Mouse (Mus musculus) olfactory bulb, adult 2 months (tissue): ENCODE results near the gene Fhit. TPM values are rescaled to one million over a fixed set of nuclear protein-coding genes. Genes with fewer than 3 reads are reported as not detected.

Experiments used
- H3K27ac ChIP-seq: fragments of 200-500 bp; 2 replicates; pipeline ENCODE4 v1.5.1; 2012; ENCODE audit warnings: low read depth, low read length; ENCODE audit not compliant: insufficient read depth
- H3K4me1 ChIP-seq: fragments of 200-500 bp; 2 replicates; pipeline ENCODE4 v1.6.1; 2012; ENCODE audit warnings: low read length; ENCODE audit not compliant: control insufficient read depth, insufficient read depth
- H3K4me3 ChIP-seq: fragments of 200-500 bp; 2 replicates; pipeline ENCODE4 v1.5.1; 2012; ENCODE audit warnings: mild to moderate bottlenecking, low read depth, low read length, moderate library complexity; ENCODE audit not compliant: insufficient read depth
- CTCF ChIP-seq: fragments of 200-500 bp; IDR thresholded peaks from 2 replicates; pipeline ENCODE4 v1.5.1; 2012; ENCODE audit warnings: low read depth, mild to moderate bottlenecking, low read length, moderate library complexity; ENCODE audit not compliant: insufficient read depth
- POLR2A ChIP-seq: fragments of 200-500 bp; IDR thresholded peaks from 2 replicates; pipeline ENCODE4 v1.6.1; 2012; ENCODE audit warnings: mild to moderate bottlenecking, low read depth, low read length, moderate library complexity; ENCODE audit not compliant: insufficient read depth
- WGBS: fragments of 180-500 bp; shearing (Covaris S2); methylation state at CpG from one replicate; pipeline ENCODE4 v1.1.7; 2018; 5-methylcytosine and 5-hydroxymethylcytosine counted together
- polyA plus RNA-seq: library from polyadenylated mRNA; stranded (reverse); fragments of >200 nt; gene quantifications from 2 replicates; pipeline ENCODE4 v1.2.4, GENCODE M21; 2012; ENCODE audit warnings: low replicate concordance; ENCODE audit not compliant: missing spikeins, insufficient read depth, insufficient read length

Gene Fhit
- polyA plus RNA-seq, 1 experiment: not detected

DNA sequence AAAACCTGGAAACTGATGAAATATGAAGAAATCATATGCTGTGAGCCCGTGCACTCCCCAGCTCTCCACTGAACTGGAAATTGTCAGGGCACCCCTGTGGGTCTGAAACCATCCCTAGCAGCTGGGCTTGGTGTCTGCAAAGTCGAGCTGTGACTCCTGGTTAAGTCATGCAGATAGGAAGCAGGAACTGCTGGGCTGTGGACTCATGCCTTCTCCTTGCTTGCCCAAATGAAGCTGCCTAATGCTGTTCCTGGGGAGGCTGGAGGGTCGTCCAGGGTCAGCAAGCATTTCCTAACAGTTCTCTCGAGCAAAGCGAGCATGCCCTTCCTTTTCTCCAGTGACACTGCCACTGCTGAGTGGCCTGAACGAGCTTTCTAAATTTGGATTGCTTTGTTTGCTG, 607.1 kb downstream of the Fhit start:
- no peak for TF ChIP-seq POLR2A
- TF ChIP-seq CTCF: no peak
- no peak overlapping the region for H3K4me3 ChIP-seq
- H3K27ac ChIP-seq: no peak overlapping the region
- WGBS: 46% methylated on average over 6 of the region's 6 CpGs
- no peaks in the 10 kb centered on the region for H3K4me1 ChIP-seq

- no peak overlapping the region for H3K4me3 ChIP-seq
- WGBS: 92% methylated on average over 2 of the region's 2 CpGs
- no peaks in the 10 kb centered on the region for H3K4me1 ChIP-seq
- no peak overlapping the region for H3K27ac ChIP-seq
- TF ChIP-seq POLR2A (no peak), CTCF (no peak)
These were observed 613.2 kb downstream of the Fhit start for GRCm38 (mm10) chr14:10548632-10549031.

- no peak overlapping the region for H3K4me3 ChIP-seq
- no peak overlapping the region for H3K27ac ChIP-seq
- H3K4me1 ChIP-seq: no peaks in the 10 kb centered on the region
- no peak for TF ChIP-seq CTCF
- no peak for TF ChIP-seq POLR2A
- WGBS: 68% methylated on average over 3 of the region's 3 CpGs
These were observed 615.9 kb downstream of the Fhit start for GRCm38 (mm10) chr14:10545916-10546315.

GRCm38 (mm10) chr14:10534862-10535261, 627.0 kb downstream of the Fhit start:
- no peak overlapping the region for H3K27ac ChIP-seq
- H3K4me1 ChIP-seq: no peaks in the 10 kb centered on the region
- 90% methylated on average over 2 of the region's 2 CpGs for WGBS
- TF ChIP-seq POLR2A: no peak
- no peak for TF ChIP-seq CTCF
- no peak overlapping the region for H3K4me3 ChIP-seq

GRCm38 (mm10) chr14:10531748-10532500, 629.9 kb downstream of the Fhit start:
- Histone ChIP-seq H3K4me3 (no peak overlapping the region), H3K27ac (no peak overlapping the region), H3K4me1 (no peaks in the 10 kb centered on the region)
- WGBS: 76% methylated on average over 8 of the region's 8 CpGs
- no peak for TF ChIP-seq POLR2A
- no peak for TF ChIP-seq CTCF

- H3K27ac ChIP-seq: no peak overlapping the region
- no peaks in the 10 kb centered on the region for H3K4me1 ChIP-seq
- H3K4me3 ChIP-seq: no peak overlapping the region
- 35% methylated on average over 2 of the region's 2 CpGs for WGBS
- TF ChIP-seq CTCF: no peak
- no peak for TF ChIP-seq POLR2A
These were observed 635.0 kb downstream of the Fhit start for GRCm38 (mm10) chr14:10526800-10527199.

DNA sequence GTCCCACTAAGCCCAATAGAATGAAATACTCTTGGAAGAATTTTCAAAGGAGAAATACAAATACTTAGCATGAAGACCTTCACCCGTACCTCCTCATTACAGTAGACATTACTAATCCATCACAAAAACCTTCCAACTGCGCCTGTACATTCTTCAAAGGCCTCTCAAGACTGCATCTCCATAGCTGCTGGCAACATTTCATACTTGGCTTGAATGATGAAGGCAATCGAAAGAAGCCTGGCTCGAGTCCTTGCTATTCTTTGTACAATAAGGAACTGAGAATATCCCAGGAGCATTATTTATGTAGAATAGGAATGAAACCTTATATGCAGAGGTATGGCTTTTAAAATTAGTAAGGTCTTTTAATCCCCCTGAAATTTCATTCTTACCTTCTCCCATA, 636.0 kb downstream of the Fhit start:
- Histone ChIP-seq H3K27ac (no peak overlapping the region), H3K4me3 (no peak overlapping the region), H3K4me1 (no peaks in the 10 kb centered on the region)
- 88% methylated on average over 4 of the region's 4 CpGs for WGBS
- no peak for TF ChIP-seq POLR2A
- TF ChIP-seq CTCF: no peak

GRCm38 (mm10) chr14:10514026-10514425, 647.8 kb downstream of the Fhit start:
- TF ChIP-seq CTCF (no peak), POLR2A (no peak)
- Histone ChIP-seq H3K4me3 (no peak overlapping the region), H3K4me1 (no peaks in the 10 kb centered on the region), H3K27ac (no peak overlapping the region)

DNA sequence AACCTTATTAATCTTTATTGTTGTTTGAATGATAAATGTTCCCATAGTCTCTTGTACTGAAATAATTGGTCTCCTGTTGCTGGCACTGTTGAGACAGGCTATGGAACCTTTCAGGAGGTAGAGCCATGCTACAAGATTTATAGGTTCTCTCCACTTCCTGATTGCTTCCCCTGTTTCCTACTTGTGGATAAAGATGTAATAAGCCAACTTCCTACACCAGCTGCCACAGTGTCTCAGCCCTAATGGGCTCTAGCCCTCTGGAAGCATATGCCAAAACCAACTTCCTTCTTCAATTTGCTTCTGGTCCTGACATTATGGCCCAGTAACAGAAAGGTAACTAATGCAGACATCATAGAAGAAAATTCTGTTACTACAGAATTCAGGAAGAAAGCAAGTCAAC, 652.6 kb downstream of the Fhit start:
- H3K4me3 ChIP-seq: no peak overlapping the region
- no peak overlapping the region for H3K27ac ChIP-seq
- TF ChIP-seq POLR2A: no peak
- TF ChIP-seq CTCF: no peak
- no peaks in the 10 kb centered on the region for H3K4me1 ChIP-seq

GRCm38 (mm10) chr14:10507560-10507959, 654.3 kb downstream of the Fhit start:
- TF ChIP-seq POLR2A (no peak), CTCF (no peak)
- no peaks in the 10 kb centered on the region for H3K4me1 ChIP-seq
- no peak overlapping the region for H3K4me3 ChIP-seq
- H3K27ac ChIP-seq: no peak overlapping the region
- 71% methylated on average over 1 of the region's 1 CpGs for WGBS
